Mouse (Mus musculus) cerebral cortex, adult 2 months (tissue): ENCODE data around the gene Zfp963.

Experiments used
- WGBS: fragments of 180-500 bp; shearing (Covaris S2); methylation state at CpG from one replicate; pipeline ENCODE4 v1.1.7; 2018; 5-methylcytosine and 5-hydroxymethylcytosine counted together

Zfp963 gene

GRCm38 (mm10) chr8:69740763-69741162 lies 9.0 kb downstream of the Zfp963 start:
- 89% methylated on average over 6 of the region's 6 CpGs for WGBS

DNA sequence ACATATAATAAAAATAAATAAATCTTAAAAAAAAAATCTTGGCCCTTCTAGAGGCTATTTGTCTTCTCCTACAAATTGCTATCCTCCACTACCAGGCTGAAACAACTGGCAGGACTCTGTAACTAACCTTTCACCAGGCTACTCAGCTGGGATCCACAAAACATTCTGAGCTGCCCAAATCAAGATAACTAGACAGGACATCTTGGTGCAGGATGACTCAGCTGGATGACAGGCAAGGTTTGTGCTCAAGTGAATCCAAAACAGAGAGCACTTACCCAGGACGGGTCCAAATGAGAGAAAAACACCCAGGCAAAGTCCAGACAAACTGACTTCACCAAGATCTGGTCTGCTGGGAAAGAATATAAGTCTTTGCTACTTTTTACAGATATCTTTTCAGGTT lies 14.3 kb downstream of the Zfp963 start:
- WGBS: 87% methylated on average over 1 of the region's 1 CpGs

- WGBS: 42% methylated on average over 5 of the region's 5 CpGs
Measured at GRCm38 (mm10) chr8:69717232-69717580, 32.6 kb downstream of the Zfp963 start.

GRCm38 (mm10) chr8:69716403-69717231 lies 33.2 kb downstream of the Zfp963 start:
- WGBS: under 1% methylated on average over 52 of the region's 52 CpGs

DNA sequence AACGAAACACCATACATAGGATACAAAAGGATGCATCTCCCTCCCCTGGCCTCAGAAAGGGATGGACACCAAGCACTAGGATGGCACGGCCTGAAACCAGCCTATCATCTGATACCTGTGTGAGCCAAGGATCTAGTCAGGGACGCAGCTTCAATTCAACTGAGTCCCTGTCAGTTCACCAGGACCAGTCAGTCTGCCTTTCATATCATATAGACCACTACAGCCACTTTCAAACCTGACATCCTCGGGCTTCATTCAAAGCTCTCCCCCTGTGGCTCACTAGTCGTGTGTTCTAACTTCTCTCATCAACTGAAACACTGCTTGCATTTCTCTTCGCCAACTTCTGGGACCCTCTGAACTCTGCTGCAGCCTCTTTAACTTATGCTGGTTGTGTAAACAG lies 34.4 kb downstream of the Zfp963 start:
- 68% methylated on average over 6 of the region's 6 CpGs for WGBS

- WGBS: 75% methylated on average over 8 of the region's 8 CpGs
Measured at GRCm38 (mm10) chr8:69713516-69713915, 36.3 kb downstream of the Zfp963 start.

GRCm38 (mm10) chr8:69710624-69711023 lies 39.1 kb downstream of the Zfp963 start, which contains the start of gene Zfp869:
Gene Zfp869, minus strand, starts transcription at chr8:69710724.
- WGBS: 95% methylated on average over 10 of the region's 10 CpGs

DNA sequence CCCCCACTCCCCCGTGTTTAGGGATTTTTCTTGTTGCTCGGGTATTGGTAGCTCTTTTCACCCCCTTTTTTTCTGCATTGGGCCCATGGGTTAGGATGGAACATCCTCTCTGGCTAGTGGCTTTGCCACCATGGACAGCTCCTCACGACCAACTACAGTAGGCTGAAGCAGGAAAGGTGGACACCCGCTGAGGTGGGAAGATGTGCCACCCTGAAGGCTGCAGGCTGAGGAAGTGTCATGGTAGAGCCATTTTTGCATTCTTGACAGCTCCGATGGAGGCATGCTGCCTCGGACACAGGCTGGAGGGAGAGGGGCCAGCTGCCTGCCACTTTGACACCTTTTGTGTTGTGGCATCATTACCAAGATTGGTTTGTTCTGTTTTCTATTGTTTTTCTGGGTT lies 48.0 kb downstream of the Zfp963 start:
- 70% methylated on average over 6 of the region's 6 CpGs for WGBS
